Mouse (Mus musculus) liver, postnatal 0 days (tissue): Measurements from ENCODE around the gene Snx29. TPM values are rescaled to one million over a fixed set of nuclear protein-coding genes. Genes with fewer than 3 reads are reported as not detected.
"Not testable (repeated sequence)": the region's sequence is repeated elsewhere in the genome, so short reads cannot be mapped to it uniquely, and the experiment has no call there.

Experiments
- ATAC-seq: fragments of 200-750 bp; cut with Nextera tagmentation; 2 replicates; pipeline ENCODE4 v1.8.0; 2017; ENCODE audit warnings: mild to moderate bottlenecking, moderate library complexity
- DNase-seq: peaks from one replicate; pipeline ENCODE4 v3.0.0-alpha.2; 2016
- H3K27ac ChIP-seq: fragments of 300-500 bp; sonication (generic); 2 replicates; pipeline ENCODE4 v1.5.1; 2014; ENCODE audit warnings: antibody characterized with exemption, moderate library complexity, mild to moderate bottlenecking, low read depth
- H3K27me3 ChIP-seq: fragments of 300-500 bp; sonication (generic); 2 replicates; pipeline ENCODE4 v1.6.1; 2014; ENCODE audit warnings: low read length, control low read depth, mixed read lengths; ENCODE audit not compliant: insufficient read depth
- H3K36me3 ChIP-seq: fragments of 300-500 bp; sonication (generic); replicated peaks from 2 replicates; pipeline ENCODE4 v1.6.1; 2014; ENCODE audit warnings: mild to moderate bottlenecking, control low read depth, low read length, moderate library complexity, mixed read lengths; ENCODE audit not compliant: insufficient read depth
- H3K4me1 ChIP-seq: fragments of 300-500 bp; sonication (generic); 2 replicates; pipeline ENCODE4 v1.6.1; 2014; ENCODE audit warnings: antibody characterized with exemption, mild to moderate bottlenecking, control low read depth; ENCODE audit not compliant: insufficient read depth
- H3K4me2 ChIP-seq: fragments of 300-500 bp; sonication (generic); 2 replicates; pipeline ENCODE4 v1.6.1; 2014; ENCODE audit warnings: low read depth, mild to moderate bottlenecking, low read length, moderate library complexity, mixed read lengths
- H3K4me3 ChIP-seq: fragments of 300-500 bp; sonication (generic); 2 replicates; pipeline ENCODE4 v1.5.1; 2014; ENCODE audit warnings: low read depth, low read length
- H3K9ac ChIP-seq: fragments of 300-500 bp; sonication (generic); replicated peaks from 2 replicates; pipeline ENCODE4 v1.6.1; 2014; ENCODE audit warnings: mild to moderate bottlenecking, moderate library complexity
- H3K9me3 ChIP-seq: fragments of 300-500 bp; sonication (generic); 2 replicates; pipeline ENCODE4 v1.6.1; 2016; ENCODE audit warnings: mild to moderate bottlenecking, control low read depth, low read length, mixed read lengths
- CTCF ChIP-seq: sonication (generic); IDR thresholded peaks from 2 replicates; pipeline ENCODE4 v1.5.1; 2016; ENCODE audit warnings: antibody characterized with exemption, low read depth
- EP300 ChIP-seq: IDR thresholded peaks from 2 replicates; pipeline ENCODE4 v1.6.1; 2016; ENCODE audit warnings: antibody characterized with exemption, low read depth, mild to moderate bottlenecking
- WGBS: fragments of 180-500 bp; shearing (Covaris S2); extraction: QIAGEN DNeasy Blood & Tissue Kit; methylation state at CpG from one replicate; pipeline ENCODE4 v1.1.7; 2014; ENCODE audit not compliant: insufficient replicate concordance; 5-methylcytosine and 5-hydroxymethylcytosine counted together
- polyA plus RNA-seq: library from polyadenylated mRNA; unstranded; fragments of >200 nt; fragmentation: Nextera tagmentation; extraction: Ambion mirVana; gene quantifications from 2 replicates; pipeline ENCODE4 v1.2.1, GENCODE M21; 2015

Snx29 gene
- polyA plus RNA-seq, 1 experiment from 2014 or later: 2.3 TPM

- no peak for TF ChIP-seq EP300
- no peak for TF ChIP-seq CTCF
- H3K36me3 ChIP-seq: no peaks in the 10 kb centered on the region
- ATAC-seq (no peak), DNase-seq (no peak)
- H3K4me3 ChIP-seq: no peak overlapping the region
- no peak overlapping the region for H3K9ac ChIP-seq
- no peak overlapping the region for H3K4me2 ChIP-seq
- no peak overlapping the region for H3K27ac ChIP-seq
- H3K9me3 ChIP-seq: no peaks in the 10 kb centered on the region
- WGBS: 74% methylated on average over 7 of the region's 7 CpGs
- no peaks in the 10 kb centered on the region for H3K4me1 ChIP-seq
- no peaks in the 10 kb centered on the region for H3K27me3 ChIP-seq
Observed at GRCm38 (mm10) chr16:11508341-11508740, 185.6 kb downstream of the Snx29 start.

GRCm38 (mm10) chr16:11510416-11510815 is 187.7 kb downstream of the Snx29 start:
- ATAC-seq (no peak), DNase-seq (no peak)
- Histone ChIP-seq H3K27me3 (no peaks in the 10 kb centered on the region), H3K4me2 (no peak overlapping the region), H3K9ac (no peak overlapping the region), H3K36me3 (no peaks in the 10 kb centered on the region), H3K27ac (no peak overlapping the region), H3K4me1 (no peaks in the 10 kb centered on the region), H3K4me3 (no peak overlapping the region), H3K9me3 (no peaks in the 10 kb centered on the region)
- no peak for TF ChIP-seq CTCF
- TF ChIP-seq EP300: no peak
- 81% methylated on average over 2 of the region's 2 CpGs for whole genome bisulfite sequencing

- Histone ChIP-seq H3K36me3 (no peaks in the 10 kb centered on the region), H3K4me2 (no peak overlapping the region), H3K4me3 (no peak overlapping the region), H3K9me3 (no peaks in the 10 kb centered on the region), H3K9ac (no peak overlapping the region), H3K4me1 (no peaks in the 10 kb centered on the region), H3K27me3 (no peaks in the 10 kb centered on the region), H3K27ac (no peak overlapping the region)
- DNase-seq (no peak), ATAC-seq (no peak)
- 55% methylated on average over 3 of the region's 3 CpGs for WGBS
- TF ChIP-seq CTCF (no peak), EP300 (no peak)
Observed at GRCm38 (mm10) chr16:11510854-11511253, 188.1 kb downstream of the Snx29 start.

- not testable (repeated sequence) for DNase-seq, H3K4me3 ChIP-seq, H3K4me2 ChIP-seq, H3K9ac ChIP-seq, H3K27ac ChIP-seq, H3K4me1 ChIP-seq, H3K36me3 ChIP-seq, ATAC-seq, H3K27me3 ChIP-seq, H3K9me3 ChIP-seq
- WGBS: 80% methylated on average over 7 of the region's 7 CpGs
Observed at GRCm38 (mm10) chr16:11511696-11512095, 189.0 kb downstream of the Snx29 start.

- H3K36me3 ChIP-seq: no peaks in the 10 kb centered on the region
- H3K4me2 ChIP-seq: no peak overlapping the region
- no peaks in the 10 kb centered on the region for H3K4me1 ChIP-seq
- DNase-seq (no peak), ATAC-seq (no peak)
- no peaks in the 10 kb centered on the region for H3K27me3 ChIP-seq
- no peaks in the 10 kb centered on the region for H3K9me3 ChIP-seq
- TF ChIP-seq EP300 (no peak), CTCF (no peak)
- H3K4me3 ChIP-seq: no peak overlapping the region
- H3K9ac ChIP-seq: no peak overlapping the region
- 88% methylated on average over 2 of the region's 2 CpGs for WGBS
- no peak overlapping the region for H3K27ac ChIP-seq
Observed at GRCm38 (mm10) chr16:11516681-11517080, 194.0 kb downstream of the Snx29 start.

- Histone ChIP-seq H3K27ac (no peak overlapping the region), H3K9me3 (no peaks in the 10 kb centered on the region), H3K4me1 (no peaks in the 10 kb centered on the region), H3K36me3 (no peaks in the 10 kb centered on the region; the same call in 1 of the 2 replicates), H3K4me2 (no peak overlapping the region), H3K4me3 (no peak overlapping the region), H3K9ac (no peak overlapping the region), H3K27me3 (no peaks in the 10 kb centered on the region)
- ATAC-seq (no peak), DNase-seq (no peak)
- 91% methylated on average over 6 of the region's 6 CpGs for WGBS
- TF ChIP-seq CTCF (no peak), EP300 (no peak)
Observed at GRCm38 (mm10) chr16:11517385-11517784, 194.7 kb downstream of the Snx29 start.
